Mouse (Mus musculus) liver, adult 2 months (tissue): ENCODE results near the gene Acaca.

Experiments
- CTCF ChIP-seq: fragments of 200-500 bp; IDR thresholded peaks from 2 replicates; pipeline ENCODE4 v1.5.1; 2011; ENCODE audit warnings: low read depth, low read length, control low read depth
- POLR2A ChIP-seq: fragments of 200-500 bp; IDR thresholded peaks from 2 replicates; pipeline ENCODE4 v1.6.1; 2011; ENCODE audit warnings: low read length, control low read depth; ENCODE audit not compliant: insufficient read depth; ENCODE audit errors: extremely low read depth

- TF ChIP-seq CTCF (no peak), POLR2A (no peak)
Observed at GRCm38 (mm10) chr11:84136453-84136852, 7.0 kb downstream of the Acaca start.
